ENCODE assay signal across 8 mouse cellular contexts in genomic region chr3:96707903-96708683, GRCm38 (mm10). TPM values are rescaled to one million over a fixed set of nuclear protein-coding genes. Genes with fewer than 3 reads are reported as not detected.
DNase-seq lines count a peak whose midpoint lies in the region; ATAC-seq and TF ChIP-seq lines count a peak whose summit lies in the region.

TSS of gene Nudt17 (minus strand) at chr3:96708562.

- peak; percentile 29 for DNase-seq in liver, adult 2 months (ENCODE audit: extremely low read depth, low read depth, low spot score)
- peak; percentile 46 to 77 for DNase-seq in spleen, postnatal 14 days (ENCODE audit: low spot score in 2 of 2)

- no peaks in the 10 kb centered on the region for H3K27me3 ChIP-seq in C2C12 (ENCODE audit: control insufficient read depth, insufficient read depth, insufficient read length)
- H3K27me3 ChIP-seq in heart, embryonic 11.5 days (ENCODE audit: control insufficient read depth, insufficient read depth, low read length) = peaks cover 3% of the 10 kb centered on the region; the same call in 1 of the 2 replicates
- 0 out of 2 replicates have a peak, but pooled peaks cover 6% of the 10 kb centered on the region for H3K27me3 ChIP-seq in kidney, embryonic 15.5 days
- H3K27me3 ChIP-seq in liver, adult 2 months (ENCODE audit: control insufficient read depth, insufficient read depth, low read length) = no peaks in the 10 kb centered on the region

- no peaks in the 10 kb centered on the region for H3K9me3 ChIP-seq in heart, embryonic 11.5 days (replicated peaks; ENCODE audit: control insufficient read depth, low read length)
- no peaks in the 10 kb centered on the region for H3K9me3 ChIP-seq in kidney, embryonic 15.5 days (replicated peaks)

- WGBS in heart, embryonic 11.5 days (ENCODE audit: insufficient replicate concordance) = 4% methylated on average over 42 of the region's 42 CpGs
- WGBS in kidney, embryonic 15.5 days = 4% methylated on average over 42 of the region's 42 CpGs
- 5% methylated on average over 42 of the region's 42 CpGs for WGBS in liver, adult 2 months

- H3K4me1 ChIP-seq in bone marrow macrophage, adult 2 months (ENCODE audit: control insufficient read depth, insufficient read depth, low read length) = peaks cover 2% of the 10 kb centered on the region; the same call in 1 of the 2 replicates
- no peaks in the 10 kb centered on the region for H3K4me1 ChIP-seq in embryonic fibroblast, embryonic 13.5 days (ENCODE audit: control insufficient read depth, insufficient read depth, low read length)
- peaks cover 6% of the 10 kb centered on the region; the same call in 1 of the 2 replicates for H3K4me1 ChIP-seq in heart, embryonic 11.5 days (ENCODE audit: control insufficient read depth, insufficient read depth, low read length)
- H3K4me1 ChIP-seq in kidney, embryonic 15.5 days = peaks cover 8% of the 10 kb centered on the region
- H3K4me1 ChIP-seq in liver, adult 2 months (ENCODE audit: control insufficient read depth, insufficient read depth, low read length) = no peaks in the 10 kb centered on the region

- H3K27ac ChIP-seq in bone marrow macrophage, adult 2 months (ENCODE audit: insufficient read depth, low read depth, low read length) = no peak within 1 kb of the TSS
- H3K27ac ChIP-seq in embryonic fibroblast, embryonic 13.5 days (ENCODE audit: insufficient read depth, low read length) = no peak within 1 kb of the TSS
- no peak within 1 kb of the TSS for H3K27ac ChIP-seq in heart, embryonic 11.5 days (ENCODE audit: low read depth, low read length)
- H3K27ac ChIP-seq in kidney, embryonic 15.5 days = no peak within 1 kb of the TSS
- H3K27ac ChIP-seq in liver, adult 2 months (replicated peaks; ENCODE audit: insufficient read depth, low read depth, low read length) = no peak within 1 kb of the TSS

- H3K79me3 ChIP-seq in C2C12 (ENCODE audit: low read depth) = no peaks in the 10 kb centered on the region

- TF ChIP-seq CTCF in C2C12 (IDR thresholded peaks at IDR 0.05; ENCODE audit: control insufficient read depth, insufficient read depth, insufficient read length) = peak; percentile 99
- peak; percentile 87 for TF ChIP-seq CTCF in bone marrow macrophage, adult 2 months (IDR thresholded peaks at IDR 0.05; ENCODE audit: low read depth, low read length)
- peak; percentile 82 for TF ChIP-seq CTCF in embryonic fibroblast, embryonic 13.5 days (IDR thresholded peaks at IDR 0.05; ENCODE audit: borderline replicate concordance, insufficient read depth, low read length)
- peak; percentile 89 for TF ChIP-seq CTCF in liver, adult 2 months (IDR thresholded peaks at IDR 0.05; ENCODE audit: low read depth, low read length)

- TF ChIP-seq POLR2A in bone marrow macrophage, adult 2 months (IDR thresholded peaks at IDR 0.05; ENCODE audit: borderline replicate concordance, low read depth, low read length) = no peak
- no peak for TF ChIP-seq POLR2A in embryonic fibroblast, embryonic 13.5 days (IDR thresholded peaks at IDR 0.05; ENCODE audit: low read depth, low read length)
- no peak for TF ChIP-seq POLR2A in liver, adult 2 months (IDR thresholded peaks at IDR 0.05; ENCODE audit: extremely low read depth, insufficient read depth, low read length)

- H3K79me2 ChIP-seq in C2C12 (ENCODE audit: control insufficient read depth, insufficient read depth) = no peaks in the 10 kb centered on the region
- no peaks in the 10 kb centered on the region for H3K79me2 ChIP-seq in liver, adult 2 months (ENCODE audit: control insufficient read depth, insufficient read depth, low read length)

- ATAC-seq in heart, embryonic 11.5 days (replicated peaks; ENCODE audit: insufficient number of reproducible peaks, low FRiP score, low TSS enrichment) = peak; percentile 60
- ATAC-seq in kidney, embryonic 15.5 days (replicated peaks; ENCODE audit: low FRiP score) = peak; percentile 89
- ATAC-seq in monocyte, adult 5-6 weeks (replicated peaks; ENCODE audit: insufficient number of reproducible peaks, low FRiP score, low TSS enrichment, poor library complexity, severe bottlenecking) = peak; percentile 49; the same call in 1 of the 2 replicates

- H3ac ChIP-seq in C2C12 (ENCODE audit: control insufficient read depth, insufficient read length, low read depth) = peak within 1 kb of the TSS; percentile 23

- peaks cover 52% of the 10 kb centered on the region for H3K36me3 ChIP-seq in C2C12 (ENCODE audit: control insufficient read depth, insufficient read depth)
- H3K36me3 ChIP-seq in heart, embryonic 11.5 days (ENCODE audit: control insufficient read depth, insufficient read depth, low read length) = peaks cover 37% of the 10 kb centered on the region
- H3K36me3 ChIP-seq in kidney, embryonic 15.5 days = peaks cover 68% of the 10 kb centered on the region
- peaks cover 27% of the 10 kb centered on the region for H3K36me3 ChIP-seq in liver, adult 2 months (ENCODE audit: control insufficient read depth, insufficient read depth, low read length)

- peak within 1 kb of the TSS; percentile 97 for H3K4me2 ChIP-seq in heart, embryonic 11.5 days
- H3K4me2 ChIP-seq in kidney, embryonic 15.5 days = peak within 1 kb of the TSS; percentile 86

- peak within 1 kb of the TSS; percentile 16 for H3K4me3 ChIP-seq in C2C12 (ENCODE audit: insufficient read depth, poor library complexity, severe bottlenecking)
- H3K4me3 ChIP-seq in bone marrow macrophage, adult 2 months (ENCODE audit: insufficient read depth, low read length) = peak within 1 kb of the TSS; percentile 67
- H3K4me3 ChIP-seq in embryonic fibroblast, embryonic 13.5 days (ENCODE audit: insufficient read depth, low read length) = peak within 1 kb of the TSS; percentile 36
- H3K4me3 ChIP-seq in heart, embryonic 11.5 days (ENCODE audit: low read depth, low read length) = peak within 1 kb of the TSS; percentile 54
- H3K4me3 ChIP-seq in kidney, embryonic 15.5 days (replicated peaks) = peak within 1 kb of the TSS; percentile 49
- peak within 1 kb of the TSS; percentile 66; the same call in 1 of the 2 replicates for H3K4me3 ChIP-seq in liver, adult 2 months (ENCODE audit: insufficient read depth, low read depth, low read length)

- peak within 1 kb of the TSS; percentile 80 for H3K9ac ChIP-seq in heart, embryonic 11.5 days (ENCODE audit: low read depth, low read length)
- H3K9ac ChIP-seq in kidney, embryonic 15.5 days = peak within 1 kb of the TSS; percentile 47
- H3K9ac ChIP-seq in liver, adult 2 months (ENCODE audit: low read depth, low read length) = peak within 1 kb of the TSS; percentile 79

TF ChIP-seq in C2C12, 6 proteins besides CTCF, POLR2A, EP300 and RAD21:
- no peak for TF ChIP-seq FOSL1 (IDR thresholded peaks at IDR 0.05; ENCODE audit: insufficient read depth, low read length, poor library complexity, severe bottlenecking)
- peak; percentile 36 for TF ChIP-seq MAX (IDR thresholded peaks at IDR 0.05)
- TF ChIP-seq USF1 (IDR thresholded peaks at IDR 0.05; ENCODE audit: low read depth) = no peak
- no peak for TF ChIP-seq CEBPB (IDR thresholded peaks at IDR 0.05; ENCODE audit: low read depth)
- TF ChIP-seq MYOD1 (IDR thresholded peaks at IDR 0.05; ENCODE audit: control insufficient read depth, insufficient read length, low read depth) = no peak

RNA-seq across cellular contexts. Expression of gene Nudt17, which starts in this region (rescaled TPM):
- 3.2 TPM for polyA plus RNA-seq in C2C12 (2012; fragmentation: generic; extraction: Trizol)
- polyA plus RNA-seq in bone marrow macrophage, adult 2 months (2012; ENCODE audit: insufficient read depth, insufficient read length, missing spikeins) = not detected in 2 replicates
- polyA plus RNA-seq in embryonic fibroblast, embryonic 13.5 days (2011; ENCODE audit: insufficient read length, low read depth, missing spikeins) = 4.4 and 5.2 TPM in 2 replicates
- 7.4 and 9.3 TPM in 2 replicates for polyA plus RNA-seq in heart, embryonic 11.5 days (2014; fragmentation: Nextera tagmentation; extraction: Ambion mirVana)
- 10.0 and 10.5 TPM in 2 replicates for polyA plus RNA-seq in kidney, embryonic 15.5 days (2015; fragmentation: Nextera tagmentation; extraction: Ambion mirVana)
- 0.20 and 0.28 TPM in 2 replicates for total RNA-seq in liver, adult 2 months (2014; rRNA removed)
- 0.16 and 0.69 TPM in 2 replicates for polyA plus RNA-seq in liver, adult 2 months (2012; rRNA removed)
- total RNA-seq in monocyte, adult 5-6 weeks (2017) = 0.57 to 2.7 TPM in 2 of 3 replicates, not detected in the other

Comparison
In these comparisons a context has a peak if more than half of its experiments do, and no peak if none do; other contexts are left out.
1. Peak in DNase-seq, H3K4me3 ChIP-seq and H3K9ac ChIP-seq in liver, adult 2 months; RNA of the gene not detected or under 1 TPM.
2. H3K4me3 ChIP-seq: peak in every context shown above with its lines; median percentile 67 in bone marrow macrophage, adult 2 months; 66 in liver, adult 2 months; 54 in heart, embryonic 11.5 days; 49 in kidney, embryonic 15.5 days; 36 in embryonic fibroblast, embryonic 13.5 days; 16 in C2C12.